In the genomic region with DNA sequence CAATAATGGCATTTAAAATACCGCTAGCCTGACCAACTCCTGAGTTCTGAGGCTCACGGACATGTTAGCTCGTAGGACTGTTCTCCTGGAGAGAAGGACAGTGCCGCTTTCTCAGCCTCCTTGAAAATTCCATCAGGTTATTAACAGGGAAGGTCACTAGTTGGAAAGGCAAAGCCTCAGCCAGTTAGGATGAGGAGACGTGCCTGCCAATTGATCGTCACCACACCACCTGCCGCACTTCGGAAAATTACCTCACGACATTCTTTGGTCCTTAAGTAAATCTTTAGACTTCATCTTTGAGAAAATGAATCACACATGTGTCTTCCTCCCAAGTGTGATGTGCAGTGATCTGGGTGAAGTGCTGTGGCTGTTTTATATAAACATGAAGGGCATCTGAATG, we compare ENCODE assay signal across 27 mouse cellular contexts.
DNase-seq lines count a peak whose midpoint lies in the region; ATAC-seq lines count a peak whose summit lies in the region.
"Had no signal": no experiment of that assay in that cellular context is flagged by ENCODE, and none has a peak within 500 bp of the region (broad histone marks: within the 10 kb centered on the region; RNA-seq: fewer than 3 reads in every experiment).

No protein-coding gene starts in this region.

- H3K36me3 ChIP-seq in hindbrain, embryonic 10.5 days: no peaks in the 10 kb centered on the region
- no peaks in the 10 kb centered on the region for H3K36me3 ChIP-seq in hindbrain, embryonic 13.5 days
- no peaks in the 10 kb centered on the region for H3K36me3 ChIP-seq in embryonic facial prominence, embryonic 11.5 days (replicated peaks; ENCODE audit: control insufficient read depth, insufficient read depth, low read depth, low read length)
- H3K36me3 ChIP-seq in embryonic facial prominence, embryonic 13.5 days: no peaks in the 10 kb centered on the region
- no peaks in the 10 kb centered on the region for H3K36me3 ChIP-seq in limb, embryonic 10.5 days
- H3K36me3 ChIP-seq: heart, embryonic 12.5 days; heart, embryonic 15.5 days; hindbrain, embryonic 12.5 days; intestine, embryonic 15.5 days had no signal

- ATAC-seq in hindbrain, embryonic 13.5 days (ENCODE audit: low FRiP score): no peak
- no peak for ATAC-seq in embryonic facial prominence, embryonic 11.5 days (replicated peaks; ENCODE audit: insufficient number of reproducible peaks, low FRiP score, low TSS enrichment, low read depth)
- ATAC-seq in embryonic facial prominence, embryonic 13.5 days (ENCODE audit: insufficient number of reproducible peaks, insufficient read depth, low FRiP score, low TSS enrichment, low read depth): no peak
- no peak for ATAC-seq in megakaryocyte-erythroid progenitor cell, adult 5-6 weeks (replicated peaks; ENCODE audit: low FRiP score, low TSS enrichment, poor library complexity, severe bottlenecking)
- ATAC-seq: CD4-positive, CD25-positive, alpha-beta regulatory T cell, adult 4 months; forebrain, embryonic 13.5 days; forebrain, embryonic 16.5 days; hindbrain, embryonic 16.5 days; intestine, embryonic 15.5 days had no signal

- H3K9me3 ChIP-seq in hindbrain, embryonic 10.5 days: no peaks in the 10 kb centered on the region
- no peaks in the 10 kb centered on the region for H3K9me3 ChIP-seq in hindbrain, embryonic 13.5 days
- H3K9me3 ChIP-seq in embryonic facial prominence, embryonic 11.5 days (replicated peaks; ENCODE audit: control insufficient read depth, low read length): no peaks in the 10 kb centered on the region
- H3K9me3 ChIP-seq in embryonic facial prominence, embryonic 13.5 days: no peaks in the 10 kb centered on the region
- H3K9me3 ChIP-seq in limb, embryonic 10.5 days (replicated peaks): no peaks in the 10 kb centered on the region
- H3K9me3 ChIP-seq: forebrain, embryonic 13.5 days; heart, embryonic 12.5 days; heart, embryonic 15.5 days; hindbrain, embryonic 12.5 days; intestine, embryonic 15.5 days had no signal

- peaks cover 5% of the 10 kb centered on the region for H3K27me3 ChIP-seq in hindbrain, embryonic 10.5 days (ENCODE audit: insufficient read depth, poor library complexity, severe bottlenecking)
- no peaks in the 10 kb centered on the region for H3K27me3 ChIP-seq in hindbrain, embryonic 13.5 days
- H3K27me3 ChIP-seq in embryonic facial prominence, embryonic 11.5 days (ENCODE audit: control insufficient read depth, insufficient read depth, low read length): no peaks in the 10 kb centered on the region
- no peaks in the 10 kb centered on the region for H3K27me3 ChIP-seq in embryonic facial prominence, embryonic 13.5 days
- H3K27me3 ChIP-seq in limb, embryonic 10.5 days (ENCODE audit: low read depth, poor library complexity, severe bottlenecking): no peaks in the 10 kb centered on the region
- H3K27me3 ChIP-seq: forebrain, embryonic 13.5 days; heart, embryonic 12.5 days; heart, embryonic 15.5 days; hindbrain, embryonic 12.5 days; intestine, embryonic 15.5 days had no signal

- H3K4me3 ChIP-seq in hindbrain, embryonic 10.5 days: no peak overlapping the region
- H3K4me3 ChIP-seq in hindbrain, embryonic 13.5 days: no peak overlapping the region
- H3K4me3 ChIP-seq in embryonic facial prominence, embryonic 11.5 days (ENCODE audit: low read depth, low read length): no peak overlapping the region
- H3K4me3 ChIP-seq in embryonic facial prominence, embryonic 13.5 days: no peak overlapping the region
- H3K4me3 ChIP-seq in limb, embryonic 10.5 days: no peak overlapping the region
- H3K4me3 ChIP-seq: forebrain, embryonic 13.5 days; gastrocnemius, adult 2 months; heart, embryonic 12.5 days; heart, embryonic 15.5 days; hindbrain, embryonic 12.5 days; intestine, embryonic 15.5 days had no signal

- H3K4me1 ChIP-seq in hindbrain, embryonic 10.5 days (replicated peaks): peaks cover 18% of the 10 kb centered on the region; the same call in 1 of the 2 replicates
- H3K4me1 ChIP-seq in hindbrain, embryonic 13.5 days (replicated peaks): peaks cover 5% of the 10 kb centered on the region
- H3K4me1 ChIP-seq in embryonic facial prominence, embryonic 11.5 days (ENCODE audit: control insufficient read depth, insufficient read depth, low read length): no peaks in the 10 kb centered on the region
- peaks cover 31% of the 10 kb centered on the region for H3K4me1 ChIP-seq in embryonic facial prominence, embryonic 13.5 days
- peaks cover 38% of the 10 kb centered on the region for H3K4me1 ChIP-seq in limb, embryonic 10.5 days
- H3K4me1 ChIP-seq: intestine, embryonic 15.5 days had no signal

- WGBS in hindbrain, embryonic 10.5 days: 75% methylated on average over 9 of the region's 9 CpGs
- 82% methylated on average over 9 of the region's 9 CpGs for WGBS in hindbrain, embryonic 13.5 days
- WGBS in embryonic facial prominence, embryonic 11.5 days: 49% methylated on average over 9 of the region's 9 CpGs
- 41% methylated on average over 9 of the region's 9 CpGs for WGBS in embryonic facial prominence, embryonic 13.5 days
- 59% methylated on average over 9 of the region's 9 CpGs for WGBS in limb, embryonic 10.5 days

- no peak overlapping the region for H3K9ac ChIP-seq in hindbrain, embryonic 13.5 days
- no peak overlapping the region for H3K9ac ChIP-seq in embryonic facial prominence, embryonic 11.5 days (replicated peaks; ENCODE audit: low read length)
- H3K9ac ChIP-seq in embryonic facial prominence, embryonic 13.5 days: no peak overlapping the region
- H3K9ac ChIP-seq: forebrain, embryonic 13.5 days; heart, embryonic 12.5 days; heart, embryonic 15.5 days; hindbrain, embryonic 12.5 days; intestine, embryonic 15.5 days had no signal

- H3K27ac ChIP-seq in hindbrain, embryonic 10.5 days: peak overlapping the region; percentile 62
- H3K27ac ChIP-seq in hindbrain, embryonic 13.5 days: no peak overlapping the region
- peak overlapping the region; percentile 8; the same call in 1 of the 2 replicates for H3K27ac ChIP-seq in embryonic facial prominence, embryonic 11.5 days (replicated peaks; ENCODE audit: low read depth, low read length)
- peak overlapping the region; percentile 62 for H3K27ac ChIP-seq in embryonic facial prominence, embryonic 13.5 days
- peak overlapping the region; percentile 46 for H3K27ac ChIP-seq in limb, embryonic 10.5 days
- H3K27ac ChIP-seq: forebrain, embryonic 13.5 days; heart, embryonic 15.5 days; hindbrain, embryonic 12.5 days; intestine, embryonic 15.5 days had no signal

- no peak for DNase-seq in hindbrain, embryonic 10.5 days (ENCODE audit: low spot score)
- peak; percentile 49 for DNase-seq in embryonic facial prominence, embryonic 11.5 days (ENCODE audit: low spot score)
- no peak for DNase-seq in limb, embryonic 10.5 days (ENCODE audit: low spot score)
- DNase-seq in frontal cortex, postnatal 36 days (ENCODE audit: low spot score in 2 of 2): no peak
- DNase-seq in right cerebral cortex, adult 18-20 months: no peak
- DNase-seq: adrenal gland, adult 2 months; adrenal gland, postnatal 14 days; cerebellum, adult 11 months; cerebellum, adult 2 months; cerebellum, adult 9-11 months; cerebellum, postnatal 25 days; gastrocnemius, adult 2 months; gastrocnemius, postnatal 14 days; heart, adult 18-20 months; heart, postnatal 10 days; heart, postnatal 4 days had no signal

- no peak overlapping the region for H3K4me2 ChIP-seq in hindbrain, embryonic 13.5 days
- no peak overlapping the region for H3K4me2 ChIP-seq in embryonic facial prominence, embryonic 11.5 days (ENCODE audit: low read depth, low read length)
- no peak overlapping the region for H3K4me2 ChIP-seq in embryonic facial prominence, embryonic 13.5 days
- H3K4me2 ChIP-seq: forebrain, embryonic 13.5 days; heart, embryonic 12.5 days; heart, embryonic 15.5 days; hindbrain, embryonic 12.5 days; intestine, embryonic 15.5 days had no signal
